Mouse (Mus musculus): ENCODE data around the gene Gcnt4. TPM values are rescaled to one million over a fixed set of nuclear protein-coding genes. Genes with fewer than 3 reads are reported as not detected.
"Not testable (repeated sequence)": the region's sequence is repeated elsewhere in the genome, so short reads cannot be mapped to it uniquely, and the experiment has no call there.

Gcnt4 gene
- polyA plus RNA-seq, 1 experiment = 12.0 TPM

- H3K36me3 ChIP-seq (ENCODE audit: control insufficient read depth, insufficient read depth, low read length) = no peaks in the 10 kb centered on the region
- no peak overlapping the region for H3K4me3 ChIP-seq (ENCODE audit: low read depth, low read length)
- H3K27ac ChIP-seq (ENCODE audit: insufficient read depth, low read depth, low read length) = no peak overlapping the region
- WGBS = 75% methylated on average over 3 of the region's 3 CpGs
- H3K4me1 ChIP-seq (ENCODE audit: control insufficient read depth, insufficient read depth, insufficient read length, low read length) = no peaks in the 10 kb centered on the region
- TF ChIP-seq CTCF (IDR thresholded peaks at IDR 0.05; ENCODE audit: extremely low read depth, insufficient read length, insufficient replicate concordance, low read depth, low read length) = no peak
- H3K27me3 ChIP-seq (ENCODE audit: control insufficient read depth, insufficient read depth, low read length) = no peaks in the 10 kb centered on the region
Observed at GRCm38 (mm10) chr13:96911202-96911601, 13.3 kb upstream of the Gcnt4 start.

- 69% methylated on average over 4 of the region's 4 CpGs for WGBS
- not testable (repeated sequence) for H3K36me3 ChIP-seq (ENCODE audit: control insufficient read depth, insufficient read depth, low read length)
Observed at GRCm38 (mm10) chr13:96923134-96923533, 1.4 kb upstream of the Gcnt4 start.

GRCm38 (mm10) chr13:96924985-96925745, 676 bp downstream of the Gcnt4 start:
- WGBS = 2% methylated on average over 51 of the region's 53 CpGs
- Histone ChIP-seq H3K4me1 (ENCODE audit: control insufficient read depth, insufficient read depth, insufficient read length, low read length) (peaks cover 15% of the 10 kb centered on the region), H3K27ac (ENCODE audit: insufficient read depth, low read depth, low read length) (peak overlapping the region; percentile 91), H3K36me3 (ENCODE audit: control insufficient read depth, insufficient read depth, low read length) (0 out of 2 replicates have a peak, but pooled peaks cover under 1% of the 10 kb centered on the region), H3K4me3 (ENCODE audit: low read depth, low read length) (peak overlapping the region; percentile 94), H3K27me3 (ENCODE audit: control insufficient read depth, insufficient read depth, low read length) (no peaks in the 10 kb centered on the region)
- TF ChIP-seq CTCF (IDR thresholded peaks at IDR 0.05; ENCODE audit: extremely low read depth, insufficient read length, insufficient replicate concordance, low read depth, low read length) (no peak), POLR2A (IDR thresholded peaks at IDR 0.05; ENCODE audit: low read depth, low read length) (no peak)

More at GRCm38 (mm10) chr13:96923134-96923533, 1.4 kb upstream of the Gcnt4 start:
- H3K4me1 ChIP-seq (ENCODE audit: control insufficient read depth, insufficient read depth, insufficient read length, low read length) = peaks cover 15% of the 10 kb centered on the region
- H3K27me3 ChIP-seq (ENCODE audit: control insufficient read depth, insufficient read depth, low read length); H3K4me3 ChIP-seq (ENCODE audit: low read depth, low read length); H3K27ac ChIP-seq (ENCODE audit: insufficient read depth, low read depth, low read length): not testable (repeated sequence)

GRCm38 (mm10) chr13:96925991-96926725, 1.7 kb downstream of the Gcnt4 start:
- 0 out of 2 replicates have a peak, but pooled peaks cover 1% of the 10 kb centered on the region for H3K36me3 ChIP-seq (ENCODE audit: control insufficient read depth, insufficient read depth, low read length)
- H3K4me3 ChIP-seq (ENCODE audit: low read depth, low read length) = peak overlapping the region; percentile 61
- TF ChIP-seq POLR2A (IDR thresholded peaks at IDR 0.05; ENCODE audit: low read depth, low read length) = no peak
- 0 out of 2 replicates have a peak, but pooled peaks have one; percentile 26 for TF ChIP-seq CTCF (IDR thresholded peaks at IDR 0.05; ENCODE audit: extremely low read depth, insufficient read length, insufficient replicate concordance, low read depth, low read length)
- H3K27me3 ChIP-seq (ENCODE audit: control insufficient read depth, insufficient read depth, low read length) = no peaks in the 10 kb centered on the region
- 26% methylated on average over 10 of the region's 10 CpGs for WGBS
- peak overlapping the region; percentile 91 for H3K27ac ChIP-seq (ENCODE audit: insufficient read depth, low read depth, low read length)
- peaks cover 15% of the 10 kb centered on the region for H3K4me1 ChIP-seq (ENCODE audit: control insufficient read depth, insufficient read depth, insufficient read length, low read length)

GRCm38 (mm10) chr13:96927781-96928180, 3.3 kb downstream of the Gcnt4 start:
- TF ChIP-seq POLR2A (IDR thresholded peaks at IDR 0.05; ENCODE audit: low read depth, low read length) (no peak), CTCF (IDR thresholded peaks at IDR 0.05; ENCODE audit: extremely low read depth, insufficient read length, insufficient replicate concordance, low read depth, low read length) (no peak)

GRCm38 (mm10) chr13:96928432-96929039, 4.0 kb downstream of the Gcnt4 start:
- Histone ChIP-seq H3K4me3 (ENCODE audit: low read depth, low read length) (no peak overlapping the region), H3K27ac (ENCODE audit: insufficient read depth, low read depth, low read length) (no peak overlapping the region), H3K4me1 (ENCODE audit: control insufficient read depth, insufficient read depth, insufficient read length, low read length) (peaks cover 15% of the 10 kb centered on the region), H3K27me3 (ENCODE audit: control insufficient read depth, insufficient read depth, low read length) (no peaks in the 10 kb centered on the region), H3K36me3 (ENCODE audit: control insufficient read depth, insufficient read depth, low read length) (peaks cover 3% of the 10 kb centered on the region; the same call in 1 of the 2 replicates)
- TF ChIP-seq CTCF (IDR thresholded peaks at IDR 0.05; ENCODE audit: extremely low read depth, insufficient read length, insufficient replicate concordance, low read depth, low read length) = no peak
- TF ChIP-seq POLR2A (IDR thresholded peaks at IDR 0.05; ENCODE audit: low read depth, low read length) = no peak
- 70% methylated on average over 8 of the region's 8 CpGs for WGBS

More at GRCm38 (mm10) chr13:96927781-96928180, 3.3 kb downstream of the Gcnt4 start:
- Histone ChIP-seq H3K27me3 (ENCODE audit: control insufficient read depth, insufficient read depth, low read length) (no peaks in the 10 kb centered on the region), H3K4me3 (ENCODE audit: low read depth, low read length) (no peak overlapping the region), H3K36me3 (ENCODE audit: control insufficient read depth, insufficient read depth, low read length) (peaks cover 3% of the 10 kb centered on the region; the same call in 1 of the 2 replicates), H3K4me1 (ENCODE audit: control insufficient read depth, insufficient read depth, insufficient read length, low read length) (peaks cover 15% of the 10 kb centered on the region), H3K27ac (ENCODE audit: insufficient read depth, low read depth, low read length) (no peak overlapping the region)
- 92% methylated on average over 1 of the region's 1 CpGs for WGBS

- Histone ChIP-seq H3K27ac (ENCODE audit: insufficient read depth, low read depth, low read length) (no peak overlapping the region), H3K36me3 (ENCODE audit: control insufficient read depth, insufficient read depth, low read length) (peaks cover 20% of the 10 kb centered on the region), H3K27me3 (ENCODE audit: control insufficient read depth, insufficient read depth, low read length) (no peaks in the 10 kb centered on the region), H3K4me3 (ENCODE audit: low read depth, low read length) (no peak overlapping the region), H3K4me1 (ENCODE audit: control insufficient read depth, insufficient read depth, insufficient read length, low read length) (no peaks in the 10 kb centered on the region)
- TF ChIP-seq POLR2A (IDR thresholded peaks at IDR 0.05; ENCODE audit: low read depth, low read length) = no peak
- TF ChIP-seq CTCF (IDR thresholded peaks at IDR 0.05; ENCODE audit: extremely low read depth, insufficient read length, insufficient replicate concordance, low read depth, low read length) = no peak
- 83% methylated on average over 5 of the region's 5 CpGs for WGBS
Observed at GRCm38 (mm10) chr13:96932745-96933144, 8.3 kb downstream of the Gcnt4 start.
